Mouse (Mus musculus) bone marrow macrophage, adult 2 months (primary cell): Measurements from ENCODE around the gene Stag1.

Source experiments
- CTCF ChIP-seq: IDR thresholded peaks from 2 replicates; pipeline ENCODE4 v1.5.1; 2012; ENCODE audit warnings: low read depth, mild to moderate bottlenecking, low read length, moderate library complexity
- POLR2A ChIP-seq: IDR thresholded peaks from 2 replicates; pipeline ENCODE4 v1.6.1; 2012; ENCODE audit warnings: mild to moderate bottlenecking, low read depth, low read length, borderline replicate concordance

- TF ChIP-seq POLR2A: no peak
- TF ChIP-seq CTCF: no peak
These were observed 28.7 kb downstream of the Stag1 start for GRCm38 (mm10) chr9:100626258-100626657.
